Mouse (Mus musculus): ENCODE measurements around the gene Pcgf6. TPM values are rescaled to one million over a fixed set of nuclear protein-coding genes. Genes with fewer than 3 reads are reported as not detected.
A peak's percentile ranks its signal among the peaks of the same experiment; 100 is the strongest.

Pcgf6 gene
- polyA plus RNA-seq, 1 experiment from 2014 or later, result 28.0 TPM

GRCm38 (mm10) chr19:46988231-46989087, 62.2 kb downstream of the Pcgf6 start:
- 54% methylated on average over 16 of the region's 16 CpGs for WGBS
- H3K27ac ChIP-seq, result peak overlapping the region; percentile 74
- no peak overlapping the region for H3K4me3 ChIP-seq
- H3K4me1 ChIP-seq (replicated peaks), result peaks cover 37% of the 10 kb centered on the region
- no peak for DNase-seq (ENCODE audit: low spot score)
- no peaks in the 10 kb centered on the region for H3K36me3 ChIP-seq
- no peaks in the 10 kb centered on the region for H3K9me3 ChIP-seq
- no peaks in the 10 kb centered on the region for H3K27me3 ChIP-seq (ENCODE audit: insufficient read depth, poor library complexity, severe bottlenecking)

GRCm38 (mm10) chr19:46987646-46988045, 63.1 kb downstream of the Pcgf6 start:
- H3K36me3 ChIP-seq, result no peaks in the 10 kb centered on the region
- H3K27me3 ChIP-seq (ENCODE audit: insufficient read depth, poor library complexity, severe bottlenecking), result no peaks in the 10 kb centered on the region
- H3K4me3 ChIP-seq, result no peak overlapping the region
- no peak for DNase-seq (ENCODE audit: low spot score)
- H3K4me1 ChIP-seq (replicated peaks), result peaks cover 40% of the 10 kb centered on the region
- WGBS, result 85% methylated on average over 6 of the region's 6 CpGs
- H3K27ac ChIP-seq, result peak overlapping the region; percentile 50; the same call in 1 of the 2 replicates
- H3K9me3 ChIP-seq, result no peaks in the 10 kb centered on the region

- DNase-seq (ENCODE audit: low spot score), result no peak
- WGBS, result 86% methylated on average over 13 of the region's 13 CpGs
- Histone ChIP-seq H3K27ac (no peak overlapping the region; the same call in 1 of the 2 replicates), H3K27me3 (ENCODE audit: insufficient read depth, poor library complexity, severe bottlenecking) (no peaks in the 10 kb centered on the region), H3K36me3 (no peaks in the 10 kb centered on the region), H3K9me3 (no peaks in the 10 kb centered on the region), H3K4me1 (replicated peaks) (peaks cover 47% of the 10 kb centered on the region), H3K4me3 (no peak overlapping the region)
These were observed 65.7 kb downstream of the Pcgf6 start for GRCm38 (mm10) chr19:46984726-46985622.

- DNase-seq (ENCODE audit: low spot score), result no peak
- peak overlapping the region; percentile 50 for H3K27ac ChIP-seq
These were observed 66.7 kb downstream of the Pcgf6 start for GRCm38 (mm10) chr19:46983966-46984380.

More at GRCm38 (mm10) chr19:46983966-46984380, 66.7 kb downstream of the Pcgf6 start:
- H3K4me1 ChIP-seq (replicated peaks), result peaks cover 38% of the 10 kb centered on the region
- H3K27me3 ChIP-seq (ENCODE audit: insufficient read depth, poor library complexity, severe bottlenecking), result no peaks in the 10 kb centered on the region
- no peaks in the 10 kb centered on the region for H3K9me3 ChIP-seq
- no peaks in the 10 kb centered on the region for H3K36me3 ChIP-seq
- WGBS, result 68% methylated on average over 11 of the region's 11 CpGs
- no peak overlapping the region for H3K4me3 ChIP-seq

Other genes starting within 250 kb of the Pcgf6 start
- gene Ina, start 36.2 kb downstream of the Pcgf6 start, polyA plus RNA-seq (2016; fragmentation: Nextera tagmentation; extraction: Ambion mirVana), result 75.7 and 248 TPM in 2 replicates
- gene Nt5c2, start 35.8 kb downstream of the Pcgf6 start, polyA plus RNA-seq (2016; fragmentation: Nextera tagmentation; extraction: Ambion mirVana), result 65.1 and 69.6 TPM in 2 replicates
- 6.7 and 7.0 TPM in 2 replicates for gene Taf5, start 16.8 kb upstream of the Pcgf6 start, polyA plus RNA-seq (2016; fragmentation: Nextera tagmentation; extraction: Ambion mirVana)
- gene Usmg5, start 39.7 kb upstream of the Pcgf6 start, polyA plus RNA-seq (2016; fragmentation: Nextera tagmentation; extraction: Ambion mirVana), result 1,105 and 1,298 TPM in 2 replicates
- gene Pdcd11, start 39.9 kb upstream of the Pcgf6 start, polyA plus RNA-seq (2016; fragmentation: Nextera tagmentation; extraction: Ambion mirVana), result 8.7 and 13.5 TPM in 2 replicates
- gene Calhm2, start 87.4 kb upstream of the Pcgf6 start, polyA plus RNA-seq (2016; fragmentation: Nextera tagmentation; extraction: Ambion mirVana), result 1.8 and 1.9 TPM in 2 replicates
- gene Calhm1, start 93.3 kb upstream of the Pcgf6 start, polyA plus RNA-seq (2016; fragmentation: Nextera tagmentation; extraction: Ambion mirVana), result not detected in 2 replicates
- not detected in 2 replicates for gene Calhm3, start 106.9 kb upstream of the Pcgf6 start, polyA plus RNA-seq (2016; fragmentation: Nextera tagmentation; extraction: Ambion mirVana)
- gene Neurl1a, start 127.9 kb upstream of the Pcgf6 start, polyA plus RNA-seq (2016; fragmentation: Nextera tagmentation; extraction: Ambion mirVana), result 5.7 and 5.9 TPM in 2 replicates

All from hindbrain, embryonic 10.5 days (tissue).